Mouse (Mus musculus) kidney, embryonic 16.5 days (tissue): ENCODE results near the gene Fras1. TPM values are rescaled to one million over a fixed set of nuclear protein-coding genes. Genes with fewer than 3 reads are reported as not detected.

ENCODE experiments used
- ATAC-seq: fragments of 200-750 bp; cut with Nextera tagmentation; 2 replicates; pipeline ENCODE4 v1.8.0; 2017; ENCODE audit warnings: moderate TSS enrichment; ENCODE audit not compliant: low FRiP score, low TSS enrichment
- H3K27ac ChIP-seq: fragments of 300-500 bp; sonication (generic); 2 replicates; pipeline ENCODE4 v1.5.1; 2014; ENCODE audit warnings: low read length
- H3K27me3 ChIP-seq: fragments of 300-500 bp; sonication (generic); 2 replicates; pipeline ENCODE4 v1.6.1; 2014; ENCODE audit warnings: low read length, control low read depth, mixed read lengths; ENCODE audit not compliant: insufficient read depth
- H3K36me3 ChIP-seq: fragments of 300-500 bp; sonication (generic); 2 replicates; pipeline ENCODE4 v1.6.1; 2014; ENCODE audit warnings: low read length, control low read depth, mixed read lengths; ENCODE audit not compliant: insufficient read depth
- H3K4me1 ChIP-seq: fragments of 300-500 bp; sonication (generic); 2 replicates; pipeline ENCODE4 v1.6.1; 2014; ENCODE audit warnings: low read length, control low read depth, mixed read lengths; ENCODE audit not compliant: insufficient read depth
- H3K4me2 ChIP-seq: fragments of 300-500 bp; sonication (generic); replicated peaks from 2 replicates; pipeline ENCODE4 v1.6.1; 2014; ENCODE audit warnings: low read depth, low read length
- H3K4me3 ChIP-seq: fragments of 300-500 bp; sonication (generic); 2 replicates; pipeline ENCODE4 v1.5.1; 2014; ENCODE audit warnings: mild to moderate bottlenecking, low read length
- H3K9ac ChIP-seq: fragments of 300-500 bp; sonication (generic); replicated peaks from 2 replicates; pipeline ENCODE4 v1.6.1; 2014; ENCODE audit warnings: low read length
- H3K9me3 ChIP-seq: fragments of 300-500 bp; sonication (generic); 2 replicates; pipeline ENCODE4 v1.6.1; 2016; ENCODE audit warnings: low read length, control low read depth
- WGBS: fragments of 180-500 bp; shearing (Covaris S2); extraction: QIAGEN DNeasy Blood & Tissue Kit; methylation state at CpG from one replicate; pipeline ENCODE4 v1.1.7; 2014; 5-methylcytosine and 5-hydroxymethylcytosine counted together
- polyA plus RNA-seq: library from polyadenylated mRNA; unstranded; fragments of >200 nt; fragmentation: Nextera tagmentation; extraction: Ambion mirVana; gene quantifications from 2 replicates; pipeline ENCODE4 v1.2.1, GENCODE M21; 2015

Fras1 gene
- polyA plus RNA-seq, 1 experiment from 2014 or later, result 30.3 TPM

GRCm38 (mm10) chr5:96429532-96430141 lies 55.9 kb downstream of the Fras1 start:
- no peak overlapping the region for H3K27ac ChIP-seq
- H3K4me2 ChIP-seq, result no peak overlapping the region
- peaks cover 13% of the 10 kb centered on the region for H3K4me1 ChIP-seq
- peak; percentile 73 for ATAC-seq
- H3K36me3 ChIP-seq, result no peaks in the 10 kb centered on the region
- WGBS, result 34% methylated on average over 13 of the region's 13 CpGs
- no peak overlapping the region for H3K9ac ChIP-seq
- H3K27me3 ChIP-seq, result no peaks in the 10 kb centered on the region
- H3K9me3 ChIP-seq, result no peaks in the 10 kb centered on the region
- no peak overlapping the region for H3K4me3 ChIP-seq

GRCm38 (mm10) chr5:96437870-96438269 lies 64.1 kb downstream of the Fras1 start:
- H3K4me2 ChIP-seq, result no peak overlapping the region

GRCm38 (mm10) chr5:96439811-96440210 lies 66.1 kb downstream of the Fras1 start:
- Histone ChIP-seq H3K9me3 (no peaks in the 10 kb centered on the region), H3K4me1 (peaks cover 2% of the 10 kb centered on the region; the same call in 1 of the 2 replicates), H3K9ac (no peak overlapping the region), H3K27ac (no peak overlapping the region), H3K4me3 (no peak overlapping the region), H3K4me2 (no peak overlapping the region), H3K36me3 (no peaks in the 10 kb centered on the region), H3K27me3 (no peaks in the 10 kb centered on the region)
- no peak for ATAC-seq
- 90% methylated on average over 4 of the region's 4 CpGs for WGBS

More at GRCm38 (mm10) chr5:96437870-96438269, 64.1 kb downstream of the Fras1 start:
- Histone ChIP-seq H3K27me3 (no peaks in the 10 kb centered on the region), H3K9me3 (no peaks in the 10 kb centered on the region), H3K9ac (no peak overlapping the region), H3K36me3 (no peaks in the 10 kb centered on the region), H3K27ac (no peak overlapping the region), H3K4me1 (no peaks in the 10 kb centered on the region), H3K4me3 (no peak overlapping the region)
- 80% methylated on average over 4 of the region's 4 CpGs for WGBS
- ATAC-seq, result no peak

GRCm38 (mm10) chr5:96447460-96447859 lies 73.7 kb downstream of the Fras1 start:
- Histone ChIP-seq H3K27me3 (no peaks in the 10 kb centered on the region), H3K27ac (peak overlapping the region; percentile 26; the same call in 1 of the 2 replicates), H3K36me3 (no peaks in the 10 kb centered on the region), H3K9me3 (no peaks in the 10 kb centered on the region), H3K9ac (no peak overlapping the region), H3K4me3 (no peak overlapping the region), H3K4me2 (no peak overlapping the region), H3K4me1 (peaks cover 17% of the 10 kb centered on the region)
- 66% methylated on average over 7 of the region's 7 CpGs for WGBS
- ATAC-seq, result peak; percentile 80

GRCm38 (mm10) chr5:96452027-96452426 lies 78.3 kb downstream of the Fras1 start:
- H3K27ac ChIP-seq, result peak overlapping the region; percentile 53

GRCm38 (mm10) chr5:96453386-96453785 lies 79.6 kb downstream of the Fras1 start:
- H3K36me3 ChIP-seq, result no peaks in the 10 kb centered on the region
- no peak overlapping the region for H3K4me2 ChIP-seq
- H3K4me3 ChIP-seq, result no peak overlapping the region
- no peaks in the 10 kb centered on the region for H3K27me3 ChIP-seq
- peaks cover 42% of the 10 kb centered on the region for H3K4me1 ChIP-seq
- H3K9me3 ChIP-seq, result no peaks in the 10 kb centered on the region
- peak overlapping the region; percentile 68 for H3K27ac ChIP-seq
- no peak overlapping the region for H3K9ac ChIP-seq
- no peak for ATAC-seq
- WGBS, result 85% methylated on average over 5 of the region's 5 CpGs

More at GRCm38 (mm10) chr5:96452027-96452426, 78.3 kb downstream of the Fras1 start:
- Histone ChIP-seq H3K27me3 (no peaks in the 10 kb centered on the region), H3K4me3 (no peak overlapping the region), H3K9ac (no peak overlapping the region), H3K36me3 (no peaks in the 10 kb centered on the region), H3K9me3 (no peaks in the 10 kb centered on the region), H3K4me1 (peaks cover 35% of the 10 kb centered on the region), H3K4me2 (no peak overlapping the region)
- WGBS, result 12% methylated on average over 1 of the region's 1 CpGs
- no peak for ATAC-seq

- Histone ChIP-seq H3K4me3 (no peak overlapping the region), H3K27me3 (no peaks in the 10 kb centered on the region), H3K36me3 (no peaks in the 10 kb centered on the region), H3K4me2 (no peak overlapping the region), H3K4me1 (peaks cover 48% of the 10 kb centered on the region), H3K9me3 (no peaks in the 10 kb centered on the region), H3K9ac (no peak overlapping the region), H3K27ac (no peak overlapping the region)
- 66% methylated on average over 3 of the region's 3 CpGs for WGBS
- 0 out of 2 replicates have a peak, but pooled peaks have one; percentile 20 for ATAC-seq
Measured at GRCm38 (mm10) chr5:96454422-96454821, 80.7 kb downstream of the Fras1 start.

- ATAC-seq, result no peak
- Histone ChIP-seq H3K4me2 (no peak overlapping the region), H3K4me1 (peaks cover 53% of the 10 kb centered on the region), H3K9ac (no peak overlapping the region), H3K9me3 (no peaks in the 10 kb centered on the region), H3K4me3 (no peak overlapping the region), H3K27ac (no peak overlapping the region), H3K36me3 (no peaks in the 10 kb centered on the region), H3K27me3 (no peaks in the 10 kb centered on the region)
- 72% methylated on average over 2 of the region's 2 CpGs for WGBS
Measured at GRCm38 (mm10) chr5:96455241-96455640, 81.5 kb downstream of the Fras1 start.

- H3K27me3 ChIP-seq, result no peaks in the 10 kb centered on the region
- ATAC-seq, result no peak
- H3K4me1 ChIP-seq, result peaks cover 41% of the 10 kb centered on the region
- WGBS, result 37% methylated on average over 4 of the region's 4 CpGs
- H3K9ac ChIP-seq, result no peak overlapping the region
- no peak overlapping the region for H3K4me2 ChIP-seq
- peak overlapping the region; percentile 47; the same call in 1 of the 2 replicates for H3K27ac ChIP-seq
- no peaks in the 10 kb centered on the region for H3K36me3 ChIP-seq
- no peaks in the 10 kb centered on the region for H3K9me3 ChIP-seq
- no peak overlapping the region for H3K4me3 ChIP-seq
Measured at GRCm38 (mm10) chr5:96457436-96457958, 83.7 kb downstream of the Fras1 start.

- ATAC-seq, result no peak; the same call in 1 of the 2 replicates
Measured at GRCm38 (mm10) chr5:96459605-96460004, 85.8 kb downstream of the Fras1 start.

More at GRCm38 (mm10) chr5:96459605-96460004, 85.8 kb downstream of the Fras1 start:
- Histone ChIP-seq H3K4me2 (no peak overlapping the region), H3K27me3 (no peaks in the 10 kb centered on the region), H3K9me3 (no peaks in the 10 kb centered on the region), H3K9ac (no peak overlapping the region), H3K4me1 (peaks cover 37% of the 10 kb centered on the region), H3K4me3 (no peak overlapping the region), H3K27ac (peak overlapping the region; percentile 38; the same call in 1 of the 2 replicates), H3K36me3 (no peaks in the 10 kb centered on the region)
- WGBS, result 47% methylated on average over 4 of the region's 4 CpGs
